Mouse (Mus musculus): ENCODE measurements around the gene Prdx6b. TPM values are rescaled to one million over a fixed set of nuclear protein-coding genes. Genes with fewer than 3 reads are reported as not detected.

The Prdx6b gene
- not detected in 2 replicates for polyA plus RNA-seq (2014; fragmentation: Nextera tagmentation; extraction: Ambion mirVana)

DNA sequence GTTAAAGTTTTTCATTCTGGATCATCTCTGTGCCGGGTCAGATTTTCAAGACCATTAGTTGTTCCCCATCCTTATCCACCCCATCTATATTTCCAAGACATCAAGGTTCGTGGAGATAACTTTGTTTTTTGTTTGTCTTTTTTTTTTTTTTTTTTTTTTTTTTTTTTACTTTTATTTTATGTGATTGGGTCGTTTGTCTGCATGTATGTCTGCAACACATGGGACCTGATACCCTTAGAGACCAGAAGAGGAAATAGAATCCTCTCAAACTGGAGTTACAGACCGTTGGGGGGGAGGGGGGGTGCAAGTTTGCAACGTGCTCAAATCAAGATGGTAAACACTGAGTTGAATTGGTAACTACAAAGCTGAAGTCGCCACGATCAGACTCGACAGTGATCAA lies at the start of gene Prdx6b:
Gene Prdx6b (plus strand): TSS at position 301 of the 400 bp plus-strand sequence.
- Histone ChIP-seq H3K9me3 (ENCODE audit: control insufficient read depth, low read length) (no peaks in the 10 kb centered on the region), H3K4me1 (replicated peaks; ENCODE audit: control insufficient read depth, insufficient read depth, low read length) (no peaks in the 10 kb centered on the region), H3K27me3 (replicated peaks; ENCODE audit: control insufficient read depth, insufficient read depth, low read length) (no peaks in the 10 kb centered on the region), H3K9ac (ENCODE audit: low read depth, low read length) (no peak within 1 kb of the TSS), H3K36me3 (ENCODE audit: control insufficient read depth, insufficient read depth, low read length) (no peaks in the 10 kb centered on the region), H3K4me2 (no peak within 1 kb of the TSS), H3K4me3 (ENCODE audit: low read depth, low read length) (no peak within 1 kb of the TSS), H3K27ac (ENCODE audit: low read depth, low read length) (no peak within 1 kb of the TSS)
- DNase-seq (ENCODE audit: low spot score) (no peak), ATAC-seq (replicated peaks; ENCODE audit: low FRiP score) (no peak)
- 80% methylated on average over 8 of the region's 8 CpGs for WGBS

DNA sequence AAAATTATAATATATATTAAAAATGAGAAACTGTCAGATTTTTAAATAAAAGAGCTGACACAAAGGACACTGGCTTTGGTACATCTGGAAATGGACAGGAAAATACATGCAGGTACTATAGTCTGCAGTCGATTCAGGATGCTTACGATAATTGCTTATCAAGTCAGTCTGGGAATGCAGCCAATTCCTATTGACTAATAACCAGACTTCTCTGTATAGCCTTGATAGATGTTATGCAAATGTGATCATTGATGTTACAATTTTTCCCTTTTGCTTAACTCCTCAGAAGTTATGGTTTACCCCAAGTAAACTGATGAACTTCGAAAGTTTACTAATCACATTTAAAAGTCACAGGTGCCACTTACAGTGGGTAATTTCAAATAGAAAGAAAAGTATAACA lies 44.8 kb upstream of the Prdx6b start:
- Histone ChIP-seq H3K4me1 (replicated peaks; ENCODE audit: control insufficient read depth, insufficient read depth, low read length) (no peaks in the 10 kb centered on the region), H3K9me3 (ENCODE audit: control insufficient read depth, low read length) (no peaks in the 10 kb centered on the region), H3K36me3 (ENCODE audit: control insufficient read depth, insufficient read depth, low read length) (no peaks in the 10 kb centered on the region), H3K27ac (ENCODE audit: low read depth, low read length) (no peak overlapping the region), H3K9ac (ENCODE audit: low read depth, low read length) (no peak overlapping the region), H3K4me3 (ENCODE audit: low read depth, low read length) (no peak overlapping the region), H3K27me3 (replicated peaks; ENCODE audit: control insufficient read depth, insufficient read depth, low read length) (no peaks in the 10 kb centered on the region), H3K4me2 (no peak overlapping the region)
- ATAC-seq (replicated peaks; ENCODE audit: low FRiP score) (no peak), DNase-seq (ENCODE audit: low spot score) (no peak)
- 80% methylated on average over 3 of the region's 3 CpGs for WGBS

GRCm38 (mm10) chr2:80247868-80248267 lies 44.4 kb upstream of the Prdx6b start:
- no peak overlapping the region for H3K4me3 ChIP-seq (ENCODE audit: low read depth, low read length)
- no peaks in the 10 kb centered on the region for H3K9me3 ChIP-seq (ENCODE audit: control insufficient read depth, low read length)
- no peak overlapping the region for H3K4me2 ChIP-seq
- no peaks in the 10 kb centered on the region for H3K4me1 ChIP-seq (replicated peaks; ENCODE audit: control insufficient read depth, insufficient read depth, low read length)
- no peaks in the 10 kb centered on the region for H3K27me3 ChIP-seq (replicated peaks; ENCODE audit: control insufficient read depth, insufficient read depth, low read length)
- DNase-seq (ENCODE audit: low spot score) = no peak
- H3K27ac ChIP-seq (ENCODE audit: low read depth, low read length) = no peak overlapping the region
- no peak overlapping the region for H3K9ac ChIP-seq (ENCODE audit: low read depth, low read length)
- H3K36me3 ChIP-seq (ENCODE audit: control insufficient read depth, insufficient read depth, low read length) = no peaks in the 10 kb centered on the region
- ATAC-seq (replicated peaks; ENCODE audit: low FRiP score) = no peak

DNA sequence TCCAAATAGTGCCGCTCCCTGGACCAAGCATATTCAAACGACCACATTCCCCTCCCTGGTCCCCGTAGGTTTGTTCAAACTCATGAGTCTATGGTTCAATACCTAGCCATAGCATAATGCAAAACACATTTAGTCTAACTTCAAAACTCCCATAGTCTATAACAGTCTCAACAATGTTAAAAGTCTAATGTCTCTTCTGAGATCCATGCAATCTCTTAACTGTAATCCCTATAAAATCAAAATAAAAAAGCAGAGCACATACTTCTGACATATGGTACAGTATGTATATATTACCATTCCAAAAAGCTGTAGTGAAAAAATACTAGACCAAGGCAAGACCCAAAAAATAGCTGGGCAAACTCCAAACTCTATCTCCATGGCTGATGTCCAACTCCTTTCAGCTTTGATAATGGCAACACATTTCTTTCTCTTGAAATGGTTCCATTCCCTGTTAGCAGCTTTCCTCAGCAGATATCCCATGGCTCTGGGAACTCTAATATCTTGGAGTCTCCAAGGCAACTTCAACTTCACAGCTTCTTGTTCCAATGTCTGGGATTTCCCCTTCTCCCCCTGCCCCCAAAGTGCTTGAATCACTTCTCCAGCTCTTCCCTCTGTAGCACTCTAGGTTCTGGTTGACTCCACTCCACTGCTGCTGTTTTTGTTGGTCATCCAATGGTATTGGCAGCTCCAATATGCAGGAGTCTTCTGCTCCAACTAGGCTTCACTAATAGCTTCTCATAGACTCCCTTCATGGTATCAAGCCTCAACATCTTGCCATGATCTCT lies 32.2 kb upstream of the Prdx6b start:
- 79% methylated on average over 3 of the region's 3 CpGs for WGBS
- H3K4me3 ChIP-seq (ENCODE audit: low read depth, low read length) = no peak overlapping the region
- no peak overlapping the region for H3K9ac ChIP-seq (ENCODE audit: low read depth, low read length)
- H3K4me1 ChIP-seq (replicated peaks; ENCODE audit: control insufficient read depth, insufficient read depth, low read length) = no peaks in the 10 kb centered on the region
- H3K4me2 ChIP-seq = no peak overlapping the region
- H3K9me3 ChIP-seq (ENCODE audit: control insufficient read depth, low read length) = no peaks in the 10 kb centered on the region
- H3K27me3 ChIP-seq (replicated peaks; ENCODE audit: control insufficient read depth, insufficient read depth, low read length) = no peaks in the 10 kb centered on the region
- H3K36me3 ChIP-seq (ENCODE audit: control insufficient read depth, insufficient read depth, low read length) = no peaks in the 10 kb centered on the region
- ATAC-seq (replicated peaks; ENCODE audit: low FRiP score) (no peak), DNase-seq (ENCODE audit: low spot score) (no peak)
- no peak overlapping the region for H3K27ac ChIP-seq (ENCODE audit: low read depth, low read length)

- no peak overlapping the region for H3K9ac ChIP-seq (ENCODE audit: low read depth, low read length)
- ATAC-seq (replicated peaks; ENCODE audit: low FRiP score) (0 out of 2 replicates have a peak, but pooled peaks have one; percentile 34), DNase-seq (ENCODE audit: low spot score) (peak; percentile 49)
- H3K9me3 ChIP-seq (ENCODE audit: control insufficient read depth, low read length) = no peaks in the 10 kb centered on the region
- WGBS = 18% methylated on average over 11 of the region's 11 CpGs
- H3K4me3 ChIP-seq (ENCODE audit: low read depth, low read length) = no peak overlapping the region
- no peaks in the 10 kb centered on the region for H3K27me3 ChIP-seq (replicated peaks; ENCODE audit: control insufficient read depth, insufficient read depth, low read length)
- no peaks in the 10 kb centered on the region for H3K4me1 ChIP-seq (replicated peaks; ENCODE audit: control insufficient read depth, insufficient read depth, low read length)
- peak overlapping the region; percentile 22 for H3K4me2 ChIP-seq
- H3K27ac ChIP-seq (ENCODE audit: low read depth, low read length) = no peak overlapping the region
- no peaks in the 10 kb centered on the region for H3K36me3 ChIP-seq (ENCODE audit: control insufficient read depth, insufficient read depth, low read length)
These were observed 25.4 kb upstream of the Prdx6b start for GRCm38 (mm10) chr2:80266894-80267293.

- DNase-seq (ENCODE audit: low spot score) (no peak), ATAC-seq (replicated peaks; ENCODE audit: low FRiP score) (no peak)
- Histone ChIP-seq H3K27ac (ENCODE audit: low read depth, low read length) (no peak overlapping the region), H3K36me3 (ENCODE audit: control insufficient read depth, insufficient read depth, low read length) (no peaks in the 10 kb centered on the region), H3K4me2 (no peak overlapping the region), H3K4me1 (replicated peaks; ENCODE audit: control insufficient read depth, insufficient read depth, low read length) (no peaks in the 10 kb centered on the region), H3K27me3 (replicated peaks; ENCODE audit: control insufficient read depth, insufficient read depth, low read length) (no peaks in the 10 kb centered on the region), H3K9ac (ENCODE audit: low read depth, low read length) (no peak overlapping the region), H3K4me3 (ENCODE audit: low read depth, low read length) (no peak overlapping the region), H3K9me3 (ENCODE audit: control insufficient read depth, low read length) (no peaks in the 10 kb centered on the region)
- WGBS = 53% methylated on average over 4 of the region's 4 CpGs
These were observed 24.2 kb upstream of the Prdx6b start for GRCm38 (mm10) chr2:80268053-80268452.

DNA sequence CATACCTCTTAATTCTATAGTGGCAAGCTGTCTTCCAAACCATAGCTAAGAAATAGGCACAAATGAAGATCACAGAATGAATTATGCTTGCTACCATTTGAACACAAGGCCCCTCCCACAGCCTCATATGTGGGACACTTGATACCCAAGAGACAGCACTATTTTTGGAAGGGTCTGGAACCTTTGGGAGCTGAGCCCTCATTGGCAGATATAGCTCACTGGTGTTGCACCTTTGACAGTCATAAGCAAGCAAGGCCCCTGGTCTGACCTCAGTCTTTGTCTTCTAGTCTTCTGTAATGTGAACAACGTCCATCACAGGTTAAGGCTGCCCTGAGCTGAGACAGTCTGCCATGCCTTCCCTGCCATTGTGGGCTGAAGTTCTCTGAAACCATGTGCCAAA lies 20.8 kb upstream of the Prdx6b start:
- ATAC-seq (replicated peaks; ENCODE audit: low FRiP score) (no peak), DNase-seq (ENCODE audit: low spot score) (no peak)
- Histone ChIP-seq H3K27ac (ENCODE audit: low read depth, low read length) (no peak overlapping the region), H3K27me3 (replicated peaks; ENCODE audit: control insufficient read depth, insufficient read depth, low read length) (no peaks in the 10 kb centered on the region), H3K9me3 (ENCODE audit: control insufficient read depth, low read length) (no peaks in the 10 kb centered on the region), H3K4me2 (no peak overlapping the region), H3K4me3 (ENCODE audit: low read depth, low read length) (no peak overlapping the region), H3K4me1 (replicated peaks; ENCODE audit: control insufficient read depth, insufficient read depth, low read length) (no peaks in the 10 kb centered on the region), H3K36me3 (ENCODE audit: control insufficient read depth, insufficient read depth, low read length) (no peaks in the 10 kb centered on the region), H3K9ac (ENCODE audit: low read depth, low read length) (no peak overlapping the region)
- WGBS = 78% methylated on average over 1 of the region's 1 CpGs

DNA sequence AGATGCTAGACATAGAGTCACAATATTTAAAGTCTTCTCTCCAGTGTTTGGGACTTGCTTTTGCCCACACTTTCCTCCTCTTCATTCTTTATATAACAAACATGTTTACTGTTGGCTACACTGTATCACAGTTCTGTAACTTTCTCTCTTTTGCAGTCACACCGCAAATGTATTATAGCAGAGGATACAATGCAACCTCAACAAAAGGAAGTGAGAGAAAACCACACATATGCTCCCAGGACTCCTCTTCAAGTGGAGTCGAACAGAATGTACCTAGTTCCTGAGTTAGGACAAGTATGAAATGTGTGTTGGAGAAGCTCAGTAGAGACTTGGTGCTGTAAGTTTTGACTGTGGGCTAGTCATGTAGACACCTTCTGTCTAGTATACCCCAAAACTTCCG lies 19.2 kb upstream of the Prdx6b start:
- Histone ChIP-seq H3K4me3 (ENCODE audit: low read depth, low read length) (no peak overlapping the region), H3K36me3 (ENCODE audit: control insufficient read depth, insufficient read depth, low read length) (no peaks in the 10 kb centered on the region), H3K9ac (ENCODE audit: low read depth, low read length) (no peak overlapping the region), H3K27ac (ENCODE audit: low read depth, low read length) (no peak overlapping the region), H3K4me1 (replicated peaks; ENCODE audit: control insufficient read depth, insufficient read depth, low read length) (no peaks in the 10 kb centered on the region), H3K9me3 (ENCODE audit: control insufficient read depth, low read length) (no peaks in the 10 kb centered on the region), H3K4me2 (no peak overlapping the region), H3K27me3 (replicated peaks; ENCODE audit: control insufficient read depth, insufficient read depth, low read length) (no peaks in the 10 kb centered on the region)
- DNase-seq (ENCODE audit: low spot score) = no peak
- WGBS = 76% methylated on average over 3 of the region's 3 CpGs
- ATAC-seq (replicated peaks; ENCODE audit: low FRiP score) = no peak

DNA sequence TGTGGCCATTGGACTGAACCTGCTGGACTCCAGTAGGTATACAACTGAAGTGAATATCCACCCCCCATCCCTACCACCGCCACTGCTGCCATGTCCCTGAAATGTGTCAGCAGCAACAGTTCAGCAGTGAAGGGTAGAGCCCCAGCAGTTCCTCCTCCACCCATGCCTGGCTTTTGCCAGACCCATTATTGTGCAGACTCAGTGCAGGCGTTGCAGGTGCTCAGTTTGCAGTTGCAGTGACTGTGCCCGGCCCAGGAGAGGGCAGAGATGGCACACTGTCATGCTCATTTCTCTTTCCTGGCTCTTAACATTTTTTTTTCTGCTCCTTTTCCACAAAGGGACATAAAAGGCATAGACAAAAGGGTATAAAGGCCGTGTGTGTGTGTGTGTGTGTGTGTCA lies 18.5 kb upstream of the Prdx6b start:
- H3K9me3 ChIP-seq (ENCODE audit: control insufficient read depth, low read length) = no peaks in the 10 kb centered on the region
- WGBS = 72% methylated on average over 4 of the region's 4 CpGs

More for the DNA sequence above, 18.5 kb upstream of the Prdx6b start:
- no peaks in the 10 kb centered on the region for H3K4me1 ChIP-seq (replicated peaks; ENCODE audit: control insufficient read depth, insufficient read depth, low read length)
- no peak overlapping the region for H3K4me2 ChIP-seq
- H3K27ac ChIP-seq (ENCODE audit: low read depth, low read length) = no peak overlapping the region
- ATAC-seq (replicated peaks; ENCODE audit: low FRiP score) (no peak), DNase-seq (ENCODE audit: low spot score) (no peak)
- no peak overlapping the region for H3K9ac ChIP-seq (ENCODE audit: low read depth, low read length)
- no peaks in the 10 kb centered on the region for H3K27me3 ChIP-seq (replicated peaks; ENCODE audit: control insufficient read depth, insufficient read depth, low read length)
- H3K36me3 ChIP-seq (ENCODE audit: control insufficient read depth, insufficient read depth, low read length) = no peaks in the 10 kb centered on the region
- H3K4me3 ChIP-seq (ENCODE audit: low read depth, low read length) = no peak overlapping the region

Data from liver, embryonic 11.5 days (tissue).